Mouse (Mus musculus): Measurements from ENCODE around the gene Rps6kl1. TPM values are rescaled to one million over a fixed set of nuclear protein-coding genes. Genes with fewer than 3 reads are reported as not detected.

Rps6kl1 gene
- total RNA-seq, 2 experiments from 2014 or later, result 38.8 to 39.5 TPM

Other genes with a start within 250 kb of the Rps6kl1 start
- gene Fcf1, start 180.4 kb downstream of the Rps6kl1 start, total RNA-seq (2021), result 10 to 100 TPM; 33.3 to 34.0 TPM
- gene Arel1, start 180.4 kb downstream of the Rps6kl1 start, total RNA-seq (2021), result 100 to 1,000 TPM; 104 to 112 TPM
- 100 to 1,000 TPM; 115 to 124 TPM for gene Ylpm1, start 154.9 kb downstream of the Rps6kl1 start, total RNA-seq (2021)
- 1 to 10 TPM in 1 of 2 experiments, under 1 TPM in 1; 0.51 to 1.0 TPM for gene Prox2, start 40.5 kb downstream of the Rps6kl1 start, total RNA-seq (2021)
- 100 to 1,000 TPM; 171 to 180 TPM for gene Dlst, start 40.4 kb downstream of the Rps6kl1 start, total RNA-seq (2021)
- 1 to 10 TPM; 3.9 to 4.8 TPM for gene Pgf, start 26.5 kb upstream of the Rps6kl1 start, total RNA-seq (2021)
- 10 to 100 TPM; 60.8 to 61.7 TPM for gene Eif2b2, start 68.2 kb upstream of the Rps6kl1 start, total RNA-seq (2021)
- gene Mlh3, start 119.3 kb upstream of the Rps6kl1 start, total RNA-seq (2021), result 10 to 100 TPM; 12.6 to 13.1 TPM
- 10 to 100 TPM; 19.2 to 23.1 TPM for gene Acyp1, start 137.2 kb upstream of the Rps6kl1 start, total RNA-seq (2021)
- 1 to 10 TPM in 1 of 2 experiments, under 1 TPM in 1; 0.86 to 1.1 TPM for gene Zc2hc1c, start 137.3 kb upstream of the Rps6kl1 start, total RNA-seq (2021)
- 10 to 100 TPM; 24.5 to 26.3 TPM for gene Nek9, start 188.1 kb upstream of the Rps6kl1 start, total RNA-seq (2021)
- 100 to 1,000 TPM; 151 to 158 TPM for gene Tmed10, start 223.6 kb upstream of the Rps6kl1 start, total RNA-seq (2021)

Measured in left cerebral cortex, postnatal 10 days (tissue).